In the genomic region with DNA sequence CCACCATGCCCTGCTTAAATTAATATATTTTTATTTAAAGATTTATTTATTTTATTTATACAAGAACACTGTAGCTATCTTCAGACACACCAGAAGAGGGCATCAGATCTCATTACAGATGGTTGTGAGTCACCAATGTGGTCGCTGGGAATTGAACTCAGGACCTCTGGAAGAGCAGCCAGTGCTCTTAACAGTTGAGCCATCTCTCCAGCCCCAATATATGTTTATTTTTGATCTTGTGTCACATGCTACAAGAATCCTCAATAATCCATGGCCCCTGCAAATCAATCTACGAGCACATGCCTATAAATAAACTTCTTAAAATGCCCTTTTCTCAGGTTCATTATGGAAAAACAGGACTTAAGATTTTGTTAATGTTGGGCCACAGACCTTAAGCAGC, we compare ENCODE assay signal across 8 mouse cellular contexts. TPM values are rescaled to one million over a fixed set of nuclear protein-coding genes. Genes with fewer than 3 reads are reported as not detected.
DNase-seq lines count a peak whose midpoint lies in the region; ATAC-seq and TF ChIP-seq lines count a peak whose summit lies in the region.

No protein-coding gene starts in this region.

- no peaks in the 10 kb centered on the region for H3K27me3 ChIP-seq in forebrain, embryonic 10.5 days (ENCODE audit: poor library complexity, severe bottlenecking)
- H3K27me3 ChIP-seq in forebrain, postnatal 0 days (ENCODE audit: insufficient read depth, low read length), result no peaks in the 10 kb centered on the region
- H3K27me3 ChIP-seq in liver, embryonic 11.5 days (replicated peaks; ENCODE audit: control insufficient read depth, insufficient read depth, low read length), result no peaks in the 10 kb centered on the region
- H3K27me3 ChIP-seq in hindbrain, embryonic 16.5 days (replicated peaks; ENCODE audit: control insufficient read depth, insufficient read depth, low read length), result no peaks in the 10 kb centered on the region
- no peaks in the 10 kb centered on the region for H3K27me3 ChIP-seq in midbrain, embryonic 16.5 days (ENCODE audit: control insufficient read depth, insufficient read depth, low read depth, low read length)

- no peak overlapping the region for H3K4me2 ChIP-seq in forebrain, postnatal 0 days (ENCODE audit: low read depth)
- H3K4me2 ChIP-seq in liver, embryonic 11.5 days, result peak overlapping the region; percentile 33; the same call in 1 of the 2 replicates
- no peak overlapping the region for H3K4me2 ChIP-seq in hindbrain, embryonic 16.5 days (ENCODE audit: low read length)
- no peak overlapping the region for H3K4me2 ChIP-seq in midbrain, embryonic 16.5 days (ENCODE audit: low read length)

- H3K36me3 ChIP-seq in forebrain, embryonic 10.5 days (replicated peaks), result peaks cover 21% of the 10 kb centered on the region
- H3K36me3 ChIP-seq in forebrain, postnatal 0 days (ENCODE audit: insufficient read depth), result 0 out of 2 replicates have a peak, but pooled peaks cover 4% of the 10 kb centered on the region
- H3K36me3 ChIP-seq in liver, embryonic 11.5 days (ENCODE audit: control insufficient read depth, insufficient read depth, low read length), result no peaks in the 10 kb centered on the region; the same call in 1 of the 2 replicates
- no peaks in the 10 kb centered on the region for H3K36me3 ChIP-seq in hindbrain, embryonic 16.5 days (ENCODE audit: control insufficient read depth, insufficient read depth, low read length)
- peaks cover 2% of the 10 kb centered on the region; the same call in 1 of the 2 replicates for H3K36me3 ChIP-seq in midbrain, embryonic 16.5 days (ENCODE audit: control insufficient read depth, insufficient read depth, low read length)

- no peak for ATAC-seq in forebrain, postnatal 0 days
- no peak for ATAC-seq in liver, embryonic 11.5 days (replicated peaks; ENCODE audit: low FRiP score)
- ATAC-seq in hindbrain, embryonic 16.5 days, result peak; percentile 30
- peak; percentile 46 for ATAC-seq in midbrain, embryonic 16.5 days

- WGBS in forebrain, embryonic 10.5 days, result 93% methylated on average over 2 of the region's 2 CpGs
- WGBS in forebrain, postnatal 0 days, result 76% methylated on average over 2 of the region's 2 CpGs
- 92% methylated on average over 2 of the region's 2 CpGs for WGBS in liver, embryonic 11.5 days
- WGBS in hindbrain, embryonic 16.5 days, result 88% methylated on average over 2 of the region's 2 CpGs
- 86% methylated on average over 2 of the region's 2 CpGs for WGBS in midbrain, embryonic 16.5 days

- no peak for DNase-seq in forebrain, embryonic 10.5 days (ENCODE audit: extremely low spot score, low spot score)
- DNase-seq in forebrain, postnatal 0 days, result no peak
- DNase-seq in liver, embryonic 11.5 days (ENCODE audit: low spot score), result no peak
- no peak for DNase-seq in liver
- DNase-seq in spleen, adult 12 weeks (ENCODE audit: low spot score), result no peak
- DNase-seq in spleen, postnatal 14 days (ENCODE audit: low spot score in 2 of 2), result no peak

- peaks cover 11% of the 10 kb centered on the region for H3K4me1 ChIP-seq in forebrain, embryonic 10.5 days
- peaks cover 5% of the 10 kb centered on the region for H3K4me1 ChIP-seq in forebrain, postnatal 0 days (ENCODE audit: insufficient read depth)
- 0 out of 2 replicates have a peak, but pooled peaks cover 2% of the 10 kb centered on the region for H3K4me1 ChIP-seq in liver, embryonic 11.5 days (replicated peaks; ENCODE audit: control insufficient read depth, insufficient read depth, low read length)
- peaks cover 5% of the 10 kb centered on the region for H3K4me1 ChIP-seq in hindbrain, embryonic 16.5 days (ENCODE audit: control insufficient read depth, insufficient read depth, low read depth, low read length)
- peaks cover 11% of the 10 kb centered on the region for H3K4me1 ChIP-seq in midbrain, embryonic 16.5 days (ENCODE audit: control insufficient read depth, insufficient read depth, low read length)

- H3K9me3 ChIP-seq in forebrain, embryonic 10.5 days, result no peaks in the 10 kb centered on the region
- no peaks in the 10 kb centered on the region for H3K9me3 ChIP-seq in forebrain, postnatal 0 days (ENCODE audit: low read length)
- H3K9me3 ChIP-seq in liver, embryonic 11.5 days (ENCODE audit: control insufficient read depth, low read length), result no peaks in the 10 kb centered on the region
- H3K9me3 ChIP-seq in hindbrain, embryonic 16.5 days (ENCODE audit: control insufficient read depth, low read length), result no peaks in the 10 kb centered on the region
- no peaks in the 10 kb centered on the region for H3K9me3 ChIP-seq in midbrain, embryonic 16.5 days (replicated peaks; ENCODE audit: control insufficient read depth, low read length, poor library complexity, severe bottlenecking)

- H3K27ac ChIP-seq in forebrain, embryonic 10.5 days, result peak overlapping the region; percentile 93
- H3K27ac ChIP-seq in forebrain, postnatal 0 days (ENCODE audit: low read depth, low read length), result no peak overlapping the region
- no peak overlapping the region for H3K27ac ChIP-seq in liver, embryonic 11.5 days (ENCODE audit: low read depth, low read length)
- no peak overlapping the region for H3K27ac ChIP-seq in hindbrain, embryonic 16.5 days (ENCODE audit: low read depth, low read length)
- no peak overlapping the region for H3K27ac ChIP-seq in midbrain, embryonic 16.5 days (ENCODE audit: low read length)

- H3K4me3 ChIP-seq in forebrain, embryonic 10.5 days, result peak overlapping the region; percentile 87
- no peak overlapping the region for H3K4me3 ChIP-seq in forebrain, postnatal 0 days (ENCODE audit: low read depth, low read length)
- peak overlapping the region; percentile 90 for H3K4me3 ChIP-seq in liver, embryonic 11.5 days (ENCODE audit: low read depth, low read length)
- no peak overlapping the region for H3K4me3 ChIP-seq in hindbrain, embryonic 16.5 days (ENCODE audit: low read length)
- no peak overlapping the region for H3K4me3 ChIP-seq in midbrain, embryonic 16.5 days (ENCODE audit: low read depth, low read length)

- TF ChIP-seq CTCF in forebrain, postnatal 0 days (IDR thresholded peaks at IDR 0.05; ENCODE audit: low read depth), result no peak

- no peak overlapping the region for H3K9ac ChIP-seq in forebrain, postnatal 0 days
- peak overlapping the region; percentile 94; the same call in 1 of the 2 replicates for H3K9ac ChIP-seq in liver, embryonic 11.5 days (ENCODE audit: low read depth, low read length)
- H3K9ac ChIP-seq in hindbrain, embryonic 16.5 days (ENCODE audit: low read depth, low read length), result no peak overlapping the region
- no peak overlapping the region for H3K9ac ChIP-seq in midbrain, embryonic 16.5 days (ENCODE audit: low read depth, low read length)

RNA-seq across cellular contexts. Expression of gene Dync1i2, which starts 0.4 kb away (rescaled TPM):
- 102 and 111 TPM in 2 replicates for polyA plus RNA-seq in forebrain, embryonic 10.5 days (2016; fragmentation: Nextera tagmentation; extraction: Ambion mirVana)
- 207 and 241 TPM in 2 replicates for total RNA-seq in forebrain, postnatal 0 days (2014; rRNA removed)
- 189 and 197 TPM in 2 replicates for polyA plus RNA-seq in forebrain, postnatal 0 days (2015; fragmentation: Nextera tagmentation; extraction: Ambion mirVana)
- polyA plus RNA-seq in liver, embryonic 11.5 days (2014; fragmentation: Nextera tagmentation; extraction: Ambion mirVana), result 78.5 and 82.2 TPM in 2 replicates
- 145 and 167 TPM in 2 replicates for polyA plus RNA-seq in hindbrain, embryonic 16.5 days (2015; fragmentation: Nextera tagmentation; extraction: Ambion mirVana)
- 190 and 199 TPM in 2 replicates for polyA plus RNA-seq in midbrain, embryonic 16.5 days (2015; fragmentation: Nextera tagmentation; extraction: Ambion mirVana)

Comparison
In these comparisons a context has a peak if more than half of its experiments do, and no peak if none do; other contexts are left out.
1. H3K4me3 ChIP-seq: peak in forebrain, embryonic 10.5 days (single experiment) and liver, embryonic 11.5 days (single experiment); none in forebrain, postnatal 0 days (single experiment), hindbrain, embryonic 16.5 days (single experiment) and midbrain, embryonic 16.5 days (single experiment).
2. ATAC-seq: peak in hindbrain, embryonic 16.5 days (single experiment) and midbrain, embryonic 16.5 days (single experiment); none in forebrain, postnatal 0 days (single experiment) and liver, embryonic 11.5 days (single experiment).